Mouse (Mus musculus) lung, postnatal 36 days (tissue): ENCODE data around the gene Lat.
"Not testable (repeated sequence)": the region's sequence is repeated elsewhere in the genome, so short reads cannot be mapped to it uniquely, and the experiment has no call there.

Experiments used
- DNase-seq: peaks from one replicate; pipeline ENCODE4 v3.0.0; 2022; ENCODE audit warnings: mixed read lengths

Gene Lat

GRCm38 (mm10) chr7:126369393-126369792, at the start of gene Lat:
Gene Lat, minus strand, starts transcription at chr7:126369570.
- peak; percentile 16 for DNase-seq

- no peak for DNase-seq
Measured at GRCm38 (mm10) chr7:126418496-126418895, 49.1 kb upstream of the Lat start.

GRCm38 (mm10) chr7:126417606-126418005, 48.2 kb upstream of the Lat start:
- DNase-seq: no peak

GRCm38 (mm10) chr7:126417045-126417444, 47.7 kb upstream of the Lat start:
- DNase-seq: no peak

- peak; percentile 24 for DNase-seq
Measured at GRCm38 (mm10) chr7:126416615-126417014, 47.2 kb upstream of the Lat start.

- no peak for DNase-seq
Measured at GRCm38 (mm10) chr7:126414725-126415124, 45.4 kb upstream of the Lat start, which contains the start of gene Cd19. Gene Cd19, minus strand, starts transcription at chr7:126414889.

GRCm38 (mm10) chr7:126411061-126411460, 41.7 kb upstream of the Lat start:
- no peak for DNase-seq

- DNase-seq: no peak
Measured at GRCm38 (mm10) chr7:126408686-126409085, 39.3 kb upstream of the Lat start.

GRCm38 (mm10) chr7:126402518-126402917, 33.1 kb upstream of the Lat start:
- not testable (repeated sequence) for DNase-seq

GRCm38 (mm10) chr7:126399548-126399947, 30.2 kb upstream of the Lat start:
- peak; percentile 91 for DNase-seq

- no peak for DNase-seq
Measured at GRCm38 (mm10) chr7:126397822-126398221, 28.5 kb upstream of the Lat start.

GRCm38 (mm10) chr7:126397221-126397620, 27.9 kb upstream of the Lat start:
- no peak for DNase-seq

- peak; percentile 98 for DNase-seq
Measured at GRCm38 (mm10) chr7:126396298-126397119, 27.1 kb upstream of the Lat start, which contains the start of gene Nfatc2ip. Gene Nfatc2ip, minus strand, starts transcription at chr7:126396737.

GRCm38 (mm10) chr7:126392086-126392884, 22.9 kb upstream of the Lat start:
- not testable (repeated sequence) for DNase-seq

- no peak for DNase-seq
Measured at GRCm38 (mm10) chr7:126388185-126388584, 18.8 kb upstream of the Lat start.

GRCm38 (mm10) chr7:126383565-126383964, 14.2 kb upstream of the Lat start:
- DNase-seq: no peak

GRCm38 (mm10) chr7:126377278-126378158, 8.1 kb upstream of the Lat start, which contains the start of gene Spns1:
Gene Spns1, minus strand, starts transcription at chr7:126377450.
- DNase-seq: peak; percentile 98

- no peak for DNase-seq
Measured at GRCm38 (mm10) chr7:126376903-126377277, 7.5 kb upstream of the Lat start.

GRCm38 (mm10) chr7:126375012-126375411, 5.6 kb upstream of the Lat start:
- DNase-seq: peak; percentile 28

- peak; percentile 53 for DNase-seq
Measured at GRCm38 (mm10) chr7:126374526-126374925, 5.2 kb upstream of the Lat start.

GRCm38 (mm10) chr7:126373007-126373406, 3.6 kb upstream of the Lat start:
- DNase-seq: no peak

- DNase-seq: no peak
Measured at GRCm38 (mm10) chr7:126368367-126368766, 1.0 kb downstream of the Lat start.

- DNase-seq: no peak
Measured at GRCm38 (mm10) chr7:126367636-126368035, 1.7 kb downstream of the Lat start.
